Mouse (Mus musculus) telencephalon, adult 2 months (tissue): Measurements from ENCODE around the gene Itga9.

Experiments used
- DNase-seq: peaks from one replicate; pipeline ENCODE4 v3.0.0-alpha.2; 2011; ENCODE audit warnings: low read depth, low spot score

Itga9 gene

GRCm38 (mm10) chr9:118686166-118686961 lies 79.9 kb downstream of the Itga9 start:
- no peak for DNase-seq

DNA sequence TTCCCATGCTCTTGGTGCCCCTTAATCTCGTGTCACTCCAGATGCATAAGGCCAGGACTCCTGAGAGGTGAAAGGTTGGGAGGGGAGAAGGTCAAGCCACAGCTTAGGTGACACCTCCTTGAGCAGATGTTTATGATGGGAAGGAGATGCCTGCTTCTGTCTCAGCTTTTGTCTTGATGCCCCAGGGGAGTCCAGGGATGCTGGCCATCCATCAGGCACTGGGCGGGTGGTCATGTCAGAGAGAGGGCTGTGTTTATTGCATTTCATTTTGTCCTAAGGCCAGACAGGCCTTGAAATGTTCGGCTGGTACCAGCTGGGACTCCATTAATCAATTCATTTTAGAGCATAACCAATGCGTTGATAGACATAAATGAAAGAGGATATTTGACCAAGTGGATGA lies 81.8 kb downstream of the Itga9 start:
- DNase-seq, result no peak

DNA sequence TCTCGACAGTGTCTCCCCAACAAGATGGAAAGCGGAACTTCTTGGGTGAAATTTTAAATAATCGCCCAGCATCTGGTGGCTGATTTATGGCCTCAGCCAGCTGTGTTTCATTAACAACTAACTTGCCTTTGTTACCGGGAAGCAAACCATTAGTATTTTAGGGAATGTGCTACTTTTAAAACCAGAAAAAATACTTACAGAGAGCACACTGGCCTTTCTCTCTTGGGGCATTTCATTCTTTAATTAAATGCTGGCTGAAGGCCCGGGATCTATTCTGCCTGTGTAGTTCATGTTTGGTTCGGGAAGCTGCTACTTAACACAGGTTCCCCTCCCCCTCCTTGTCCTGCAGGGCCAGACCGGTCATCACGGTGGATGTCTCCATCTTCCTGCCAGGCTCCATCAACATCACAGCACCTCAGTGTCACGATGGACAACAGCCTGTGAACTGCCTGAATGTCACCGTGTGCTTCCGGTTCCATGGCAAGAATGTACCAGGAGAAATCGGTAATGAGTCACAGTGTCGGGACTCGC lies 82.5 kb downstream of the Itga9 start:
- DNase-seq, result no peak

DNA sequence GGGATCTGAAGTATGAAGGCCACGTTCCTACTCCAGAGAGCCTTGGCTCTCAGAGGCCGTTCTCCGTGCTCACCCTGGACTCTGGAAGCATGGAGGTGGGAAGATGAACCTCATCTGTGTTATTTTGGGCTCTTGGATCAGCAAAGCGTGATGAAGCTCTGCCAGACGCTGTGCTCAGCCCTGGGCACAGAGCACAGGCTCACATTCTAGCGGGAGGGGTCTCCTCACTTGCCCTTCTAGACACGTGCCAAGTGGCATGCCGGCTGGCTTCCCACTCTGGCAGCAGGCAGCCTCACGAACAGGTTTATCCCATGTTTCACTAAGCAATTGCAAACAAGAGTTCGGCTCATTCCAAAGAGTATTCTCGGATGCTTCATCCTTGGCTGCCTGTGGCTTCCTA lies 86.8 kb downstream of the Itga9 start:
- peak; percentile 69 for DNase-seq

GRCm38 (mm10) chr9:118694420-118694825 lies 87.9 kb downstream of the Itga9 start:
- DNase-seq, result no peak

DNA sequence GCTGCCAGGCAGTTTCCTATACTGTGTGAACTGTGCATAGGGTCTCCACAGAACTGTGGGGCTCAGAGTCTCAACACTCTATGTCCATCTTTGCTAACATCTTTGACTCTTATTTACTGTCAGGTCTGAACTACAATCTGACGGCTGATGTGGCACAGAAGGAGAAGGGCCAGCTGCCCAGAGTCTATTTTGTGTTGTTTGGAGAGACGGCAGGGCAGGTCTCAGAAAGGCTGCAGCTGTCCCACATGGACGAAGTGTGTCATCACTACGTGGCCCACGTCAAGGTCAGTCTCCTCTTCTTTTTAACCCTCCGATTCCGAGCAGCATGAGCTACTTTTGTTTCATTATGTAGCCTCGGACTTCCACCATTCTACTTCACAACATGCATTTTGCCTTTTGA lies 91.7 kb downstream of the Itga9 start:
- DNase-seq, result no peak

GRCm38 (mm10) chr9:118699716-118700115 lies 93.2 kb downstream of the Itga9 start:
- no peak for DNase-seq

GRCm38 (mm10) chr9:118700889-118701288 lies 94.4 kb downstream of the Itga9 start:
- DNase-seq, result no peak

- no peak for DNase-seq
Observed at GRCm38 (mm10) chr9:118701791-118702190, 95.3 kb downstream of the Itga9 start.

GRCm38 (mm10) chr9:118703146-118703545 lies 96.7 kb downstream of the Itga9 start:
- DNase-seq, result no peak

GRCm38 (mm10) chr9:118705381-118706074 lies 99.0 kb downstream of the Itga9 start:
- DNase-seq, result no peak

- DNase-seq, result peak; percentile 47
Observed at GRCm38 (mm10) chr9:118706176-118706975, 99.9 kb downstream of the Itga9 start.

GRCm38 (mm10) chr9:118710625-118711024 lies 104.1 kb downstream of the Itga9 start:
- no peak for DNase-seq

GRCm38 (mm10) chr9:118711749-118712148 lies 105.3 kb downstream of the Itga9 start:
- DNase-seq, result no peak

DNA sequence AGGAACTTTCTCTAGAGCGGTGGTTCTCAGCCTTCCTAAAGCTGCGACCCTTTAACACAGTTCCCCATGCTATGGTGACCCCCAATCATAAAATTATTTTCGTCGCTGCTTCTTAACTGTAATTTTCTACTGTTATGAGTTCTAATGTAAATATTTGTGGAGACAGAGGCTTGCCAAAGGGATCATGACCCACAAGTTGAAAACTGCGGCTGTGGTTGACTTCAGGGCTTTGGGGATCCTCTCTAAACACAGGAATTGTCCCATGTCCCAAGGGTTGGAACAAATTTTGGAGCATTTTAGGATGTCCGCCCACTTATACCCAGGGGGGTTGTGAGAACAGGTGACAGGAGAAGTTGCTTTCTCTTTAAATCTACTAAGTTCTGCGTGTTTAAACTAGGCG lies 107.0 kb downstream of the Itga9 start:
- no peak for DNase-seq

GRCm38 (mm10) chr9:118714536-118714935 lies 108.0 kb downstream of the Itga9 start:
- no peak for DNase-seq

DNA sequence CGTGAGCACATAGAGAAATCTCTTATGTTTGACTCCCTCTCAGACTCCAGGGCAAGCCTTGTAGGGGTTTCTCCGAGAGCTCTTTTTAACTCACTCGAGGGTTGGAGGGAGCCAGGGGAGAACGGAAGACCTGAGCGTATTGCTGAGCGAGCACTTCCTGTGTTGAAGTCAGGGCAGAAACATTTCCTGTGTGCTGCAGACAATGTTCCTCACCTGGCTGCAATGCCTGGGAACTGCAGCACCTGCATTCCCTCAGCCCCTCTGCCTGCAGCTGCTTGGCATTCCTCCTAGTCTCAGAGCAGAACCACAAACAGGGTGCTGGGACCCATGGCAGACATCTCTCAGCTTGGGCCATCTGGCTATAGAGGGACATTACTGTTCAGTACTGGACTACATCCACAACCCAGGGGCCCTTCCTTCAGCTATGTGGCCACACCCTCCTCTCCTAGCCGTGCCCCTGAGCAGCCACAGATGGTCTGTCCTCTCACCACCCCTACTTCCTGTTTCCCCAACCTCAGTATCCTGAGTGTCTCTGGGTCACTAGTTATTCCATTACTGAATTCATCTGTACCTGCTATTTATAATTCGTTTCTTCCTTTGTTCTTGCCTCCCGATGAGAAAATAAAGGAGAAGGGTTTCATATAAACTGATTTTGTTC lies 109.6 kb downstream of the Itga9 start:
- no peak for DNase-seq

GRCm38 (mm10) chr9:118717436-118717835 lies 110.9 kb downstream of the Itga9 start:
- no peak for DNase-seq

DNA sequence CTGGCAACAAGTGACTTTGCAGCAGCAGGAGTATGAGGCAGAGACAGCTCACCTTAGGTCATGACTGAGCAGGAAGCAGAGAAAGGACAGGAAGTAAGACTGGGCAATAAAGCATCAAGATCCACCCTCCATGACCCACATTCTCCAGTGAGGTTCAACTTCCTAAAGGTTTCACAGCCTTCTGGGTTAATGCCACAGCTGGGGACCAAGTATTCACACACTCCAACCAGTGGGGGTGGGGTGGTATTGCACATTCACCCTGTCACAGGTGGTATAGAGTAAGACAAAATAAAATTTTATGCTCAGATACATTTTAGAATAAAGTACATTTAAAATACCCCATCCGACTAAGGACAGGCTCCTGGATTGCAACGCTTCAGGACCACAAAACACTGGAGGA lies 112.0 kb downstream of the Itga9 start:
- DNase-seq, result no peak

DNA sequence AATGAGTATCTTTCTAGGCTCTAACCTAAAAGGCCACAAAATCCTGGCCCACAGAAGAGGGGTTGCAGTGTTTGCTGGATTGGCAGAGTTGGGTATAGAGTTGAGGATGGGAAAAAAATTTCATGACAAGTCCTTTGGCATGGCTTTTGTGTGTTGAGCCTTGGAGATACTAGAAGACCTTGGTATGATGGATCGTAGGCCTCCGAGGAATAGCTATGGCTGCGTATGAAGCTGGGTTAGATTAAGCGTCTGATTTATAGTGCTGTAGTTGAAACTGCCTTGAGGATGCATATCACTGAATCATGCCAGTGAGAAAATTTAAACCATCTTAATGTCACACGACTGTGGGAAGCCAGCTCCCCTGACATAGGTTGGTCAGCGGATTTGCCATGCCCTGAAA lies 114.6 kb downstream of the Itga9 start:
- DNase-seq, result no peak

GRCm38 (mm10) chr9:118722789-118723325 lies 116.4 kb downstream of the Itga9 start:
- no peak for DNase-seq
